Mouse (Mus musculus) liver, embryonic 14.5 days (tissue): ENCODE measurements around the gene Ints6. TPM values are rescaled to one million over a fixed set of nuclear protein-coding genes. Genes with fewer than 3 reads are reported as not detected.
"Not testable (repeated sequence)": the region's sequence is repeated elsewhere in the genome, so short reads cannot be mapped to it uniquely, and the experiment has no call there.

Experiments
- ATAC-seq: fragments of 200-750 bp; cut with Nextera tagmentation; 2 replicates; pipeline ENCODE4 v1.8.0; 2017; ENCODE audit warnings: moderate number of reproducible peaks, mild to moderate bottlenecking, moderate library complexity; ENCODE audit not compliant: insufficient read depth
- DNase-seq, 3 experiments: peaks; one replicate each; pipeline ENCODE4 v3.0.0-alpha.2; 2012 to 2013; ENCODE audit warnings: low read depth in 3 of 3, low spot score in 3 of 3
- H3K27ac ChIP-seq: fragments of 300-500 bp; sonication (generic); 2 replicates; pipeline ENCODE4 v1.5.1; 2014; ENCODE audit warnings: moderate library complexity, mild to moderate bottlenecking, control low read depth, inconsistent platforms
- H3K27me3 ChIP-seq: fragments of 300-500 bp; sonication (generic); 2 replicates; pipeline ENCODE4 v1.6.1; 2014; ENCODE audit warnings: mild to moderate bottlenecking, low read length, moderate library complexity; ENCODE audit not compliant: control insufficient read depth, insufficient read depth
- H3K36me3 ChIP-seq: fragments of 300-500 bp; sonication (generic); replicated peaks from 2 replicates; pipeline ENCODE4 v1.6.1; 2014; ENCODE audit warnings: low read depth; ENCODE audit not compliant: control insufficient read depth, insufficient read depth
- H3K4me1 ChIP-seq, 2 experiments: fragments of 200-500 bp in 1 of 2; fragments of 300-500 bp in 1 of 2; sonication (generic) in 1 of 2; replicated peaks; 2 replicates each; pipeline ENCODE4 v1.6.1; 2012 to 2014; ENCODE audit warnings: antibody characterized with exemption in 1 of 2, inconsistent platforms in 1 of 2, low read length in 1 of 2; ENCODE audit not compliant: control insufficient read depth in 2 of 2, insufficient read depth in 2 of 2
- H3K4me2 ChIP-seq: fragments of 300-500 bp; sonication (generic); 2 replicates; pipeline ENCODE4 v1.6.1; 2014; ENCODE audit warnings: low read depth, mild to moderate bottlenecking, control low read depth, moderate library complexity
- H3K4me3 ChIP-seq, 2 experiments: fragments of 200-500 bp in 1 of 2; fragments of 300-500 bp in 1 of 2; sonication (generic) in 1 of 2; 2 replicates each; pipeline ENCODE4 v1.5.1; 2012 to 2014; ENCODE audit warnings: low read depth in 2 of 2, low read length in 2 of 2, mild to moderate bottlenecking in 2 of 2, control low read depth in 1 of 2, inconsistent platforms in 1 of 2, moderate library complexity in 1 of 2; ENCODE audit not compliant: insufficient read depth in 1 of 2
- H3K9ac ChIP-seq: fragments of 300-500 bp; sonication (generic); replicated peaks from 2 replicates; pipeline ENCODE4 v1.6.1; 2014; ENCODE audit warnings: mild to moderate bottlenecking, control low read depth, moderate library complexity
- H3K9me3 ChIP-seq: fragments of 300-500 bp; sonication (generic); 2 replicates; pipeline ENCODE4 v1.6.1; 2016; ENCODE audit warnings: low read length, mixed read lengths; ENCODE audit not compliant: control insufficient read depth
- CTCF ChIP-seq: IDR thresholded peaks from 2 replicates; pipeline ENCODE4 v1.5.1; 2016; ENCODE audit warnings: antibody characterized with exemption, low read depth, control low read depth
- EP300 ChIP-seq: IDR thresholded peaks from 2 replicates; pipeline ENCODE4 v1.6.1; 2016; ENCODE audit warnings: antibody characterized with exemption, low read depth
- WGBS: fragments of 180-500 bp; shearing (Covaris S2); extraction: QIAGEN DNeasy Blood & Tissue Kit; methylation state at CpG from one replicate; pipeline ENCODE4 v1.1.7; 2014; ENCODE audit not compliant: insufficient replicate concordance; 5-methylcytosine and 5-hydroxymethylcytosine counted together
- polyA plus RNA-seq, 2 experiments: library from polyadenylated mRNA; depleted of rRNA in 1 of 2; stranded (reverse) in 1 of 2; unstranded in 1 of 2; fragments of >200 nt; fragmentation: Nextera tagmentation in 1 of 2; extraction: Ambion mirVana in 1 of 2; gene quantifications; 2 replicates each; pipeline versions ENCODE4 v1.2.1 to v1.2.3; 2012 to 2014

Ints6 gene
- polyA plus RNA-seq, 2 experiments, result 8.1 to 15.3 TPM

DNA sequence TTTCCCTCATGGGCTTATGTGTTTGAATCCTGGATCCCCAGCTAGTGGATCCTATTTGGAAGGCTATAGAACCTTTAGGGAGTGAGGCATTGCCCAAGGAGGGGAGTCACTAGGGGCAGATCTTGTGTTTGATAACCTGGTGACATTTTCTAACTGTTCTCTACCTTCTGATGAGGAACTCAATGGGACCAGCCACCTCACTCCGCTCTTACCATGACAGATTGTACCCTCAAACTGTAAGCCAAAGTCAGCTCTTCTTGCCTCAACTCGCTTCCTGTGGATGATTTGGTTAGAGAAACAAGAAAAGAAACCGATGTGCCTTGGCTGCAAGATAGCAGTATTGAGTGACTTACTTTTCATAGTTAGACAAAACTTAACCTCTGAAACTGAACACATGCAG is 109.2 kb downstream of the Ints6 start:
- 55% methylated on average over 3 of the region's 3 CpGs for WGBS
- ATAC-seq (no peak), DNase-seq (no peak)
- Histone ChIP-seq H3K27ac (no peak overlapping the region), H3K9me3 (no peaks in the 10 kb centered on the region), H3K27me3 (no peaks in the 10 kb centered on the region), H3K4me1 (no peaks in the 10 kb centered on the region), H3K4me3 (no peak overlapping the region), H3K9ac (no peak overlapping the region), H3K4me2 (no peak overlapping the region), H3K36me3 (no peaks in the 10 kb centered on the region)
- TF ChIP-seq EP300, result no peak
- TF ChIP-seq CTCF, result no peak

DNA sequence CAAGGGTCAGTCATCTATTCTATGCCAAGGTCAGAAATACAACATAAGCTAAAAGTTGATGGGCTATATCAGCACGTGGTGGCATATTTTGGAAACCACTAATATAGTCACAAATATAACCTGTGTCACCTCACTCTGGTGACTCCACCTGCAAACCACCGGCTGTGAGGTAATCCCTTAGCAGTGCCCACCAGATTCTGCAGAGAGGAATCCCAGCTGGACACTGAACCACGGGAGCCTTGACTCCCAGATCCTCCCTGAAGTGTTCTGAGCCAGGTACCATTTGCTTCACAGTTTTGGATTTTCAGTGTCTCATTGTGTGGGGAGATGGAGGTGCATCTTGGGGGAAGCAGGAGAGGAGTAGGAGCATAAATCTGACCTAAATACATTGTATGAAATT is 110.6 kb downstream of the Ints6 start:
- TF ChIP-seq CTCF, result no peak
- TF ChIP-seq EP300, result no peak
- Histone ChIP-seq H3K4me3 (no peak overlapping the region), H3K36me3 (no peaks in the 10 kb centered on the region), H3K4me1 (no peaks in the 10 kb centered on the region), H3K27me3 (no peaks in the 10 kb centered on the region), H3K9me3 (no peaks in the 10 kb centered on the region), H3K27ac (no peak overlapping the region), H3K4me2 (no peak overlapping the region), H3K9ac (no peak overlapping the region)
- 41% methylated on average over 3 of the region's 3 CpGs for WGBS
- DNase-seq (no peak), ATAC-seq (no peak)

DNA sequence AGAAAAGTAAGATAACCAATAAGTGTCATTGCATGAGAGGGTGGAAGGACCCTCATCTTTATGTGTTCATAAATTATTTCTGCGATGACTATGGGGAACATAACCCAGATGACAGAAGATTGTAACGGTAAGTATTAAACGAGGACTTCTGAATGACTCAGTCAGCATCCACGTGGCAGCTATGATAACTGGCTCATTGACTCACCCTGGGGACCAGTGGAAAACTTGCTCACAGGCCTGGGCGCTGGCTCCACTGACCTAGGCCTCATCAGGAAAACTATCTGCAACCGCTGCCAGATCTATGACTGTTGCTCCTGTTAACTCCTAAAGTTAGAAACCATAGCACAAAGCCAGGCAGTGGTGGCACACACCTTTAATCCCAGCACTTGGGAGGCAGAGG is 112.6 kb downstream of the Ints6 start:
- ATAC-seq, result no peak
- H3K36me3 ChIP-seq, result no peaks in the 10 kb centered on the region
- no peak overlapping the region for H3K27ac ChIP-seq
- no peak overlapping the region for H3K4me2 ChIP-seq
- DNase-seq, result no peak
- H3K4me1 ChIP-seq, result no peaks in the 10 kb centered on the region
- WGBS, result 67% methylated on average over 6 of the region's 6 CpGs
- H3K4me3 ChIP-seq, result no peak overlapping the region
- TF ChIP-seq EP300 (no peak), CTCF (no peak)
- H3K9me3 ChIP-seq, result no peaks in the 10 kb centered on the region
- no peak overlapping the region for H3K9ac ChIP-seq
- H3K27me3 ChIP-seq, result no peaks in the 10 kb centered on the region

DNA sequence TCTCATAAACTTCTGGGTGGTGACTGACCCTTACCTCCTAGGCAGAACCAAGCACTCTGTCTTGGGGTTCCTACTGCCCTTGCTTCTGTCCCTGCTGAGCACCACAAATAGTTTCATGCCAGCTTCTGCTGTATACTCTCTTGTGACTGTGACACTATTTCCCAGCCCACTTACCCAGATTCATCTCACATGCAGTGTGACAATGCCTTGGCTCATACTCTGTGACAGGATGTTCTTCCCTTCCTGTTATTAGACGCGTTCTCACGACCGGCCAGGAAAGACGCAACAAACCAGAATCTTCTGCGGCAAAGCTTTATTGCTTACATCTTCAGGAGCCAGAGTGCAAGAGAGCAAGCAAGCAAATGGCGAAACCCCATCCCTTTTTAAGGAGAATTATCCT is 118.6 kb downstream of the Ints6 start:
- not testable (repeated sequence) for DNase-seq
- WGBS, result 49% methylated on average over 6 of the region's 7 CpGs

DNA sequence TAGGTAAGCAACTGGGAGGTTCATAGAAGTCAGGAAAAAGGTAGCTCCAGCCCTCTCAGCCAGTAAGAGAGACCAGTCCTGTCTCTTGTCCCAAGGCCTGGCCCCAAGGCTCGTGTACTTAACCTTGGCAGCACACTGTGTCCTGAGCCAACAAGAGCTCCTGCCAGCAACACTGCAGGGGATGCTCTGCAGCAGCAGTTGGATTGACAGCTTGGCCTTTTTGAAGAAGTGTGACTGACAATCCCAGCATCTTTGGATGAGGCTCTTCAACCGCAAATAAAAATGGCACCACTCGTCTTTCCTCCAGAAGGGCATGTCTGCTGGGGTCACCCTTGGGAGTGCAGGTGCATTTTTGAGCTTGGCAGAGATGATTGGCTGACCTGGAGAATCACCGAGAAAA is 120.6 kb downstream of the Ints6 start:
- TF ChIP-seq EP300, result no peak
- TF ChIP-seq CTCF, result no peak
- no peak for DNase-seq
- Histone ChIP-seq H3K4me3 (no peak overlapping the region), H3K4me2 (no peak overlapping the region), H3K9ac (no peak overlapping the region), H3K9me3 (no peaks in the 10 kb centered on the region), H3K27ac (no peak overlapping the region), H3K27me3 (no peaks in the 10 kb centered on the region), H3K36me3 (no peaks in the 10 kb centered on the region), H3K4me1 (no peaks in the 10 kb centered on the region)
- 63% methylated on average over 4 of the region's 4 CpGs for WGBS
- ATAC-seq, result no peak

More for the DNA sequence above, 118.6 kb downstream of the Ints6 start:
- ATAC-seq, H3K36me3 ChIP-seq, H3K9ac ChIP-seq, H3K9me3 ChIP-seq, H3K4me3 ChIP-seq, H3K27ac ChIP-seq, H3K4me2 ChIP-seq, H3K27me3 ChIP-seq, H3K4me1 ChIP-seq: not testable (repeated sequence)

DNA sequence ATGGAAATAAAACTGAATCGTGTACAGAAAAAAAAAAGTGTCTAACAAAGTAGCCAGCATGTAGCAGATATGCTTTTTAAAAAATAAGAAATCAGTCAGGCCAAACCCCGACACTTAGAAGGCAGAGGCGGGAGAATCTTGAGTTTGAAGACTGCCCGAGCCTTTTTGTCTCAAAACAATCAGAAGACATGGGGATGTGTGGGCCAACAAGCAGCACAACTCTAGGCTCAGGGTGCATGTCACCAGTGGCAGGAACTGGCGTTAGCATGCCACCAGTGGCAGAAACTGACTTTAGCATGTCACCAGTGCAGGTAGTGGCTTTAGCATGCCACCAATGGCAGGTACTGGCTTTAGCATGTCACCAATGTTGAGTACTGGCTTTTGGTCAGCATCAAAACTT is 121.4 kb downstream of the Ints6 start:
- Histone ChIP-seq H3K9me3 (no peaks in the 10 kb centered on the region), H3K9ac (no peak overlapping the region), H3K27ac (no peak overlapping the region), H3K4me1 (no peaks in the 10 kb centered on the region), H3K4me2 (no peak overlapping the region), H3K36me3 (no peaks in the 10 kb centered on the region), H3K27me3 (no peaks in the 10 kb centered on the region), H3K4me3 (no peak overlapping the region)
- ATAC-seq (no peak), DNase-seq (no peak)
- 61% methylated on average over 5 of the region's 5 CpGs for WGBS
- TF ChIP-seq CTCF, result no peak
- TF ChIP-seq EP300, result no peak
